Mouse (Mus musculus): Measurements from ENCODE around the gene Churc1. TPM values are rescaled to one million over a fixed set of nuclear protein-coding genes. Genes with fewer than 3 reads are reported as not detected.
A peak's percentile ranks its signal among the peaks of the same experiment; 100 is the strongest.

Gene Churc1
- polyA plus RNA-seq, 1 experiment from 2014 or later, result 144 TPM

DNA sequence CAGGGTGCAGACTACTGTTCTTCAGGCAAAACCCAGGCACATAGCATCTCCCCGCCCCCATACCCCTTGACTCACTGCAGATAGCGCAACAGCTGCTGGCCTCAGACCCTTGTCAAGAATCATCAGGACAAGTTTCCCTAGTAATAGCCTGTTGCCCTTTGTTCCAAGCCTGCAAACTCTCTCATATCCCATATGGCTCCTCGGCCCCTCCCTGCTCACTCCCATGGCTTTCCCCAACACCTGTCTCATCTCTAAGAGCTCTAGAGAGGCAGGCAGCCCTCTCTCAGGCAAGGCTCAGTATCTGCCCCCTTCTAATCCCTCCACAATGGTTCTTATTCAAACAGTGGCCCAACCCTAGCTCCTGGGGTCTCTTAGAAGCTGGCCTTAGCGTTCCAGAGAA is 55.3 kb downstream of the Churc1 start:
- Histone ChIP-seq H3K4me3 (peak overlapping the region; percentile 72), H3K27ac (no peak overlapping the region; the same call in 1 of the 2 replicates), H3K27me3 (peaks cover 30% of the 10 kb centered on the region), H3K9ac (peak overlapping the region; percentile 93), H3K4me1 (replicated peaks) (peaks cover 52% of the 10 kb centered on the region), H3K9me3 (no peaks in the 10 kb centered on the region), H3K4me2 (peak overlapping the region; percentile 72), H3K36me3 (no peaks in the 10 kb centered on the region)
- 55% methylated on average over 4 of the region's 4 CpGs for WGBS
- no peak for ATAC-seq (ENCODE audit: low FRiP score)

GRCm38 (mm10) chr12:76822002-76822650 is 56.8 kb downstream of the Churc1 start:
- H3K4me1 ChIP-seq (replicated peaks), result peaks cover 49% of the 10 kb centered on the region
- WGBS, result under 1% methylated on average over 57 of the region's 66 CpGs
- peak overlapping the region; percentile 93 for H3K9ac ChIP-seq
- H3K27ac ChIP-seq, result peak overlapping the region; percentile 90
- peak overlapping the region; percentile 72 for H3K4me3 ChIP-seq
- ATAC-seq (ENCODE audit: low FRiP score), result peak; percentile 76
- peaks cover 30% of the 10 kb centered on the region for H3K27me3 ChIP-seq
- peak overlapping the region; percentile 72 for H3K4me2 ChIP-seq
- H3K36me3 ChIP-seq, result no peaks in the 10 kb centered on the region
- H3K9me3 ChIP-seq, result no peaks in the 10 kb centered on the region

DNA sequence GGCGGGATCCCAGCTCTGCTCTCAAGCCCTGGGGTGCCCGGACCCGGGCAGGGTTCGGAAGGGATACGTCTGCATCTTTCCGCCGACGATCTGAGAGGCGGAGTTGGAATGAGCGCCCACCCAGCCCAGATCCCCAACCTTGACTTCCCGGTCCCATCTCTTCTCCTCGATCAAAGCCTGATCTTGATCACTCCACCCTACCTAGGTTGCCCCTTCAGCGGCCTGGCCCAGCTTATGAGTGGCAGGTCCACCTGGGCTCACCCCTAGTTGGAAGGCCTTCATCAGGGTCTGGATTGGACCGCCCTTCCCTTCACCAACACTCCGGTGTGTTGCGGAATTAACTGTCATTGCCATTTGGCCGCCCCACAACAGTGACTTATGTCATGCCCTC is 57.3 kb downstream of the Churc1 start, which contains the start of gene Rab15:
Gene Rab15 (minus strand): TSS at position 258 of the 391 bp plus-strand sequence.
- Histone ChIP-seq H3K27ac (peak within 1 kb of the TSS; percentile 90), H3K4me2 (peak within 1 kb of the TSS; percentile 72), H3K4me1 (replicated peaks) (peaks cover 44% of the 10 kb centered on the region), H3K36me3 (no peaks in the 10 kb centered on the region), H3K9me3 (no peaks in the 10 kb centered on the region), H3K27me3 (peaks cover 30% of the 10 kb centered on the region), H3K9ac (peak within 1 kb of the TSS; percentile 93), H3K4me3 (peak within 1 kb of the TSS; percentile 72)
- WGBS, result 3% methylated on average over 16 of the region's 17 CpGs
- no peak; the same call in none of the 2 replicates for ATAC-seq (ENCODE audit: low FRiP score)

DNA sequence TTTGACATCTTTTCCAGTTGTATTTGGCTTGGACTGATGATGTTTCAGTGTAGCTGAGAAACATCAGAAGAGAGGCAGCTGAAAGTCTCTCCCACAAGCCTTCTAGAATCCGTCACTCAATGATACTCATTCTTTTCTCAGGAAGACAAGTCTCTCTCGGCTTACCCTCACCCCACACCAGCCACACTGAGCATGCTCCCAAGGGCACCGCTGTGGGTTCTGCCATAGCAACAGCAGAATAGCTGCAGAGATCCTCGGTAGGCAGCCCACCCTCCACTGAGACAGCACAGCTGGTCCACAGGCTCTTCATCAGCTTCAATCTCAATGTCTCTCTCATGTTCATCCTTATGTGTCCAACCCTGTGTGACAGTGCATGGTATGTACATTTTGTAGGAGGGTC is 59.9 kb downstream of the Churc1 start:
- Histone ChIP-seq H3K36me3 (no peaks in the 10 kb centered on the region), H3K4me3 (no peak overlapping the region), H3K27me3 (peaks cover 26% of the 10 kb centered on the region), H3K27ac (no peak overlapping the region), H3K9ac (no peak overlapping the region), H3K4me2 (no peak overlapping the region), H3K9me3 (no peaks in the 10 kb centered on the region), H3K4me1 (replicated peaks) (peaks cover 20% of the 10 kb centered on the region)
- no peak for ATAC-seq (ENCODE audit: low FRiP score)
- WGBS, result 59% methylated on average over 4 of the region's 4 CpGs

GRCm38 (mm10) chr12:76832704-76833103 is 67.4 kb downstream of the Churc1 start:
- Histone ChIP-seq H3K9me3 (no peaks in the 10 kb centered on the region), H3K9ac (no peak overlapping the region), H3K36me3 (no peaks in the 10 kb centered on the region), H3K4me2 (no peak overlapping the region), H3K27me3 (peaks cover 11% of the 10 kb centered on the region; the same call in 1 of the 2 replicates), H3K4me1 (replicated peaks) (no peaks in the 10 kb centered on the region), H3K27ac (no peak overlapping the region), H3K4me3 (no peak overlapping the region)
- ATAC-seq (ENCODE audit: low FRiP score), result no peak
- 10% methylated on average over 3 of the region's 3 CpGs for WGBS

Other genes with a start within 250 kb of the Churc1 start
- 1.6 and 2.1 TPM in 2 replicates for gene Plekhg3, start 234.6 kb upstream of the Churc1 start, polyA plus RNA-seq (2015; fragmentation: Nextera tagmentation; extraction: Ambion mirVana)
- 2.5 and 3.2 TPM in 2 replicates for gene Sptb, start 55.0 kb upstream of the Churc1 start, polyA plus RNA-seq (2015; fragmentation: Nextera tagmentation; extraction: Ambion mirVana)
- gene Fntb, start 51 bp downstream of the Churc1 start, polyA plus RNA-seq (2015; fragmentation: Nextera tagmentation; extraction: Ambion mirVana), result 33.3 and 37.3 TPM in 2 replicates
- gene Gpx2, start 30.0 kb downstream of the Churc1 start, polyA plus RNA-seq (2015; fragmentation: Nextera tagmentation; extraction: Ambion mirVana), result 0.21 TPM in 1 of 2 replicates, not detected in the other
- gene Rab15, start 57.4 kb downstream of the Churc1 start, polyA plus RNA-seq (2015; fragmentation: Nextera tagmentation; extraction: Ambion mirVana), result 29.0 and 30.9 TPM in 2 replicates
- 16.6 and 16.8 TPM in 2 replicates for gene Max, start 196.7 kb downstream of the Churc1 start, polyA plus RNA-seq (2015; fragmentation: Nextera tagmentation; extraction: Ambion mirVana)